Mouse (Mus musculus) lung, postnatal 0 days (tissue): ENCODE results near the gene Svs3b.
"Not testable (repeated sequence)": the region's sequence is repeated elsewhere in the genome, so short reads cannot be mapped to it uniquely, and the experiment has no call there.

ENCODE experiments used
- CTCF ChIP-seq: IDR thresholded peaks from 2 replicates; pipeline ENCODE4 v1.5.1; 2016; ENCODE audit warnings: antibody characterized with exemption, mild to moderate bottlenecking
- EP300 ChIP-seq: IDR thresholded peaks from 2 replicates; pipeline ENCODE4 v1.6.1; 2016; ENCODE audit warnings: antibody characterized with exemption, mild to moderate bottlenecking, control low read depth

GRCm38 (mm10) chr2:164288968-164289367, 32.5 kb upstream of the Svs3b start, which contains the start of gene Svs3a:
- TF ChIP-seq CTCF, EP300: not testable (repeated sequence)
